Comparison of ENCODE assay signal across 8 mouse cellular contexts in genomic region chr11:69837952-69838713, GRCm38 (mm10). TPM values are rescaled to one million over a fixed set of nuclear protein-coding genes. Genes with fewer than 3 reads are reported as not detected.
DNase-seq lines count a peak whose midpoint lies in the region; ATAC-seq lines count a peak whose summit lies in the region.

Gene Tmem256, plus strand, starts transcription at chr11:69838514.

- H3K9ac ChIP-seq in intestine, embryonic 14.5 days (ENCODE audit: low read length) = peak within 1 kb of the TSS; percentile 64

- H3K4me3 ChIP-seq in intestine, embryonic 14.5 days (ENCODE audit: low read depth, low read length) = peak within 1 kb of the TSS; percentile 79

- peaks cover 32% of the 10 kb centered on the region for H3K4me1 ChIP-seq in intestine, embryonic 14.5 days (replicated peaks; ENCODE audit: control insufficient read depth, insufficient read depth, low read length)

- under 1% methylated on average over 34 of the region's 34 CpGs for WGBS in intestine, embryonic 14.5 days

- peak; percentile 86 to 90 for DNase-seq in adrenal gland, adult 18-20 months (ENCODE audit: low spot score in 2 of 2)
- peak; percentile 97 for DNase-seq in embryo, embryonic 11 days
- peak; percentile 96 for DNase-seq in gastrocnemius, postnatal 25 days
- DNase-seq in intestine, embryonic 14.5 days (ENCODE audit: low spot score) = peak; percentile 100
- DNase-seq in left cerebral cortex, postnatal 14 days (ENCODE audit: low spot score in 2 of 2) = peak; percentile 97 to 99
- peak; percentile 97 for DNase-seq in mesoderm, embryonic 11.5 days (ENCODE audit: low read depth, low spot score)
- DNase-seq in right cerebral cortex, postnatal 36 days (ENCODE audit: low spot score in 2 of 2) = peak; percentile 96 to 98
- DNase-seq in yolk sac, embryonic 10.5 days (ENCODE audit: low spot score) = peak; percentile 99

- H3K9me3 ChIP-seq in intestine, embryonic 14.5 days (ENCODE audit: control insufficient read depth, low read length) = no peaks in the 10 kb centered on the region

- H3K27ac ChIP-seq in intestine, embryonic 14.5 days (ENCODE audit: low read depth) = peak within 1 kb of the TSS; percentile 83

- H3K27me3 ChIP-seq in intestine, embryonic 14.5 days (replicated peaks; ENCODE audit: control insufficient read depth, insufficient read depth, low read length) = no peaks in the 10 kb centered on the region

- peak; percentile 89 for ATAC-seq in intestine, embryonic 14.5 days (replicated peaks; ENCODE audit: low FRiP score, low TSS enrichment, low read depth)

- H3K4me2 ChIP-seq in intestine, embryonic 14.5 days (ENCODE audit: low read length) = peak within 1 kb of the TSS; percentile 77

- intact Hi-C loops in left cerebral cortex, postnatal 14 days (cut with DNase I) = loop anchor here (2.0 to 5.0 kb wide), 2 partner anchors 35 to 81 kb away; partner anchors contain the start of gene Polr2a

- peaks cover 8% of the 10 kb centered on the region; the same call in 1 of the 2 replicates for H3K36me3 ChIP-seq in intestine, embryonic 14.5 days (ENCODE audit: control insufficient read depth, insufficient read depth, low read length)

RNA-seq across cellular contexts. Expression of gene Tmem256, which starts in this region (rescaled TPM):
- total RNA-seq in adrenal gland, adult 18-20 months (2021) = 100 to 1,000 TPM; 145 TPM
- 100 to 1,000 TPM; 126 to 144 TPM for total RNA-seq in gastrocnemius, postnatal 25 days (2021)
- polyA plus RNA-seq in intestine, embryonic 14.5 days (2014; fragmentation: Nextera tagmentation; extraction: Ambion mirVana) = 436 and 455 TPM in 2 replicates
- total RNA-seq in left cerebral cortex, postnatal 14 days (2021) = 100 to 1,000 TPM; 160 to 167 TPM

Comparison
In these comparisons a context has a peak if more than half of its experiments do, and no peak if none do; other contexts are left out.
1. Peak in every context shown above with its lines: DNase-seq, ATAC-seq, H3K4me3 ChIP-seq and H3K27ac ChIP-seq.